In the genomic region with DNA sequence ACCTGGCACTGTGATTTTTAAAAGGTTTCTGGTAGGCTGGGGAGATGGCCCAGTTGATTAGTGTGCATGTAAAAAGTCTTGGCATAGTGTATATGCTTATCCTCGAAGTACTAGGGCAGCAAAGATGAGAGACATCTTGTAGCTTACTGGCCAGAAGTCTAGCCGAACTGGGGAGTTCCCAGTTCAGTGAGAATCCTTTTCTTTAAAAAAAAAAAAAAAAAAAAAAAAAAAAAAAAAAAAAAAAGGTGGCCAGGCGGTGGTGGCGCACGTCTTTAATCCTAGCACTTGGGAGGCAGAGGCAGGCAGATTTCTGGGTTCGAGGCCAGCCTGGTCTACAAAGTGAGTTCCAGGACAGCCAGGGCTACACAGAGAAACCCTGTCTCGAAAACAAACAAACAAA, we compare ENCODE assay signal across 4 mouse cellular contexts. TPM values are rescaled to one million over a fixed set of nuclear protein-coding genes. Genes with fewer than 3 reads are reported as not detected.
"Had no signal": no experiment of that assay in that cellular context is flagged by ENCODE, and none has a peak within 500 bp of the region (broad histone marks: within the 10 kb centered on the region; RNA-seq: fewer than 3 reads in every experiment).

No protein-coding gene starts in this region.

RNA-seq across cellular contexts. Expression of gene Cenpi, which starts 3.3 kb away (rescaled TPM):
- total RNA-seq: gastrocnemius, adult 18-20 months had no signal

RNA-seq across cellular contexts. Expression of gene Tmem35a, which starts 16.2 kb away (rescaled TPM):
- total RNA-seq: common myeloid progenitor, adult 5-6 weeks; gastrocnemius, adult 18-20 months; granulocyte monocyte progenitor cell, adult 5-6 weeks had no signal
- polyA plus RNA-seq: erythroblast, embryonic 14.5 days had no signal
